Mouse (Mus musculus): ENCODE results near the gene Calr4.

GRCm38 (mm10) chr4:109281161-109281560, 46.9 kb downstream of the Calr4 start:
- TF ChIP-seq CTCF (IDR thresholded peaks at IDR 0.05 in 2 of 3, conservative IDR thresholded peaks at IDR 0.05 in 1 of 3; ENCODE audit: control insufficient read depth in 1 of 3, insufficient read depth in 1 of 3, low read depth in 2 of 3, low read length in 3 of 3, poor library complexity in 1 of 3, severe bottlenecking in 1 of 3) (no peak), EP300 (IDR thresholded peaks at IDR 0.05; ENCODE audit: low read depth in 1 of 2, low read length in 2 of 2) (no peak), POLR2A (IDR thresholded peaks at IDR 0.05; ENCODE audit: control insufficient read depth in 1 of 2, insufficient read depth in 1 of 2, low read depth in 1 of 2, low read length in 2 of 2, poor library complexity in 1 of 2) (no peak), E2F4 (IDR thresholded peaks at IDR 0.05; ENCODE audit: borderline replicate concordance, low read depth, low read length) (no peak), ETS1 (IDR thresholded peaks at IDR 0.05; ENCODE audit: low read depth, low read length) (no peak), ELF1 (IDR thresholded peaks at IDR 0.05; ENCODE audit: low read depth, low read length) (no peak), MAFK (IDR thresholded peaks at IDR 0.05; ENCODE audit: borderline replicate concordance, low read depth, low read length) (no peak)

Data from MEL (cell line).